Mouse (Mus musculus) frontal cortex, adult 2 months (tissue): Measurements from ENCODE around the gene Shb. TPM values are rescaled to one million over a fixed set of nuclear protein-coding genes. Genes with fewer than 3 reads are reported as not detected.
A peak's percentile ranks its signal among the peaks of the same experiment; 100 is the strongest.

ENCODE experiments used
- DNase-seq, 2 experiments: peaks; one replicate each; pipeline ENCODE4 v3.0.0; 2022; ENCODE audit warnings: low spot score in 1 of 2; ENCODE audit errors: extremely low spot score in 1 of 2
- polyA plus RNA-seq: library from polyadenylated mRNA; depleted of rRNA; stranded (reverse); fragments of >200 nt; gene quantifications from 2 replicates; pipeline ENCODE4 v1.2.3, GENCODE M21; 2012

Gene Shb
- polyA plus RNA-seq, 1 experiment: 16.0 TPM

- peak in 1 of 2 experiments; percentile 40 for DNase-seq
These were observed 105.4 kb downstream of the Shb start for GRCm38 (mm10) chr4:45426724-45427457.

DNA sequence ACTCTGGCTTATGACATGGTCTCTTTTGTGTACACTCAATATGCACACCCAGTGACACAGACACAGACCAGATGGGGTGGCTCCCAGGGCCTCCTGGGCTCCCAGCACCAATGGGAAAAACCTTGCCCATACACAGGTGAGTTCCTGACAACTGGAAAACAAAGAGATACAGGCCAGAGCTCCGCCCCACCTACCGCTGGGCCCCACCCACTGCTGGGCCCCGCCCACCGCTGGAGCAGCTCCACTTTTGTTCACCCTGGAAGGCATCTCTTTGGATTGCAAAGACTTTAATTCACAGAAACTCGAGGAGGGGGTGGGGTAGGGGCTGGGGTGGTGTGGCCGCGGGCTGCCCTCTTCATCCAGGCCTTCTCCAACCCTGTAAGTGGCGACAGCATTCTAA, 108.9 kb downstream of the Shb start:
- DNase-seq: no peak

DNA sequence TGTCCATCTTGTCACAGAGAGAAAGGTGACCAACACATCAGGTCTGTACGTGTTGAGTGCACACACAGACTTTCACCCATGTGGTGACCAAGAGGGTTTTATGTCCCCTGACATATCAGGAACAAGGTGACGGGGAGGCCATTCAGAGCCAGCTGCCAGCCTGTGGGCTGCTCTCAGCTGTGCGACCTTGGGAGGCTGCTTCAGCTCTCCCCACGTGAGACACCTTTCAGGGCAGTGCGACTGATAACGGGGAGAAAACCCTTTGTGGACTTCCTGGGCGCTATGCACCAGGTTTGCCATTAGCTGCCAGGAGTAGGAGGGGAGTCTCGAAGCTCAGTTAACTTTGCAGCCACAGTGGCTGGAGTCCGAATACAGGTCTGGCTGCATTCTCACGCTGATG, 109.6 kb downstream of the Shb start:
- DNase-seq: no peak

- DNase-seq: no peak
These were observed 110.6 kb downstream of the Shb start for GRCm38 (mm10) chr4:45421519-45422260.

- DNase-seq: no peak
These were observed 111.5 kb downstream of the Shb start for GRCm38 (mm10) chr4:45420733-45421132.

- no peak for DNase-seq
These were observed 113.2 kb downstream of the Shb start for GRCm38 (mm10) chr4:45419051-45419450.

DNA sequence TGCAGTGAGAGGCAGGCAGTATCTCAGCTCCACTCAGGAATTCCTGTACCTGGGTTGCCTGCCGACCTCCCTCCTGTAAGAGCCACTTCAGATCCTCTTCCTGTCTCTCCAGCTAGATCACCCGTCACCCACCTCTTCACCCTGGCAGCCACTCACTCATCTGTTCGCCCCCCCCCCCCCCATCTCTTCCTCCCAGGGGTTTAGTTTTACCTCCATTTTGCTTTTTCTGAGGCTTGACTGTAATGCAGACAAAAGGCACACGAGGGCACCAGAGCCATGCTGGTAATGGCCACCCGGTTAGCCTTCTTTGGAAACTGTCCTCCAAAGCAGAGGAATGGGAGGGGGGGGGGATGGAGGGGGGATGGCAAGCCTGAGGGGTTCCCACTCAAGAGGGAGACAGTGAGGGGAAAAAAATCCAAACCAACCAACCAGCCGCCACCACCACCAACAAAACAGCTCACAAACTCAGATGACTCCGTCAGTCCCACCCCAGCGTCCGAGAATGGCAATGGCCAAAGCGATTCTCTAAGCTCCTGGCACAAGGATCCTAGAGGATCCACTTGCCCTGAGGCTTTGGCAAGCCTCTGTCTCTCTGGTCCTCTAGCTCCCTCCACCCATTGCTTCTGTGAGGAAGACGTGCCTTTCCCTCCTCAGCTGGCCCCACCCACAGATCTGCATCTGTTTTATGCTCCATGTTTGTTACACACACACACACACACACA, 113.9 kb downstream of the Shb start:
- DNase-seq: peak; percentile 18 to 79

GRCm38 (mm10) chr4:45416314-45416713, 116.0 kb downstream of the Shb start:
- DNase-seq: no peak

GRCm38 (mm10) chr4:45413674-45414338, 118.5 kb downstream of the Shb start:
- DNase-seq: no peak

DNA sequence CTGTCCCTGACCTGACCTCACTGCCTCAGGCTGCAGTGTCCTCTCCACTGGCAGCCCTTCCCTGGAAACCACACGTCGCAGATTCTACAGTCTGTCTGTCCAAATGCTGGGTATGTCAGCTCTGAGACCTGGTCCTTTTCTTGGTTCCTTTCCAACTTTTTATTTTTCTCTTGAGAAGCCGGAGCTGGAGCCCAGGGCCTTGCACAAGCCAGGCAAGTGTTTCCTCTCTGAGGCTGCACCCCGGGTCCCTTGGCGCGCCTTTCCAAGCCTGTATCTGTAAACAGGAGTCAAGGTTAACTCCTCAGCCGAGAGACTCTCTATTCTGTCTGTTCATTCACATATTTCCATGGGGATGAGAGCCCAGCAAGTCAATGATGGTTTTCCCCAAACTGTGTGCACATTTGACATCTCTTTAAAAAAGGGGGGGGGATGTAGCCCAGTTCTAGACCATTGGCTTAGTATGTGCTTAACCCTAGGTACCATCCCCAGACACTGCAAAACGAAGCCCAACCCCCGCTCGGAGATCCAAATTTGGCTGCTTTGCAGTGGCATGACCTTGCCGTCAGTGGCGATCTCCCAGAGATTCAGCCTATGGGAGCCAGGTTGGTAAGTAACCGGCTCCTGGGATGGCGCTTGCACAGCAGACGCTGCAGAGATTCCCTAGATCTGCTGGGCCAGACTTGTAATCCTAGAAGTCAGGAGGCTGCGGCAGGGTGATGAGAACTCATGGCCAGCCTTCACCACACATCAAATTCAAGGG, 119.7 kb downstream of the Shb start:
- no peak for DNase-seq

DNA sequence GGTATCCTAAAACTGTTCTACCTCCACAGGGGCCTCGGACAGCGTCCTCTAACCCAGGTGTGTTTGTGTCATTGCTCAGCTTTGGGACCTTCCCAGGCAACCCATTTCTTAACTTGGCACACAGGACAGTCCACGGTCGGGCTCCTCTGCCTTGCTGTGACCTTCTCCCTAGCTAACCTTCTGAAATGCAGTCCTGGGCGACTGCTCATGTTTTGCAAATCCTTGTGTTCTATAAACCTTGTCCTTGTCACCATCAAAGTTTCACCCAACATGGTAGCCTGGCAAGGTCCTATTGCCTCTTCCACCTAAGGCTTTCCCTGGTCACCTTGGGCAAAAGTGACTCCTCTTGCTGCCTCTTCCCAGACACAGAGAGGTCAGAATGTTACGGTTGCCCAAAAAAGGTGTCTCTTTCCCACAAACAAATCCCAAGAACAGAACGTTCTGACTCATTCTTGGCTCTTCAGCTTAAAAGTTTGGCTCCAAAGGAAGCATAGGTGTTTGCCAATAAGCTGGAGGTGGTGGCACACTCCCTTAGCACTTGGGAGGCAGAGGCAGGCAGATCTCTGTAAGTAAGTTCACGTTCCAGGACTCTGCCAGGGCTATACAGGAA, 121.0 kb downstream of the Shb start:
- DNase-seq: no peak

- DNase-seq: peak in 1 of 2 experiments; percentile 53
These were observed 123.0 kb downstream of the Shb start for GRCm38 (mm10) chr4:45409270-45409669.

- peak; percentile 78 to 87 for DNase-seq
These were observed 123.7 kb downstream of the Shb start, which contains the start of gene Slc25a51 for GRCm38 (mm10) chr4:45408427-45409132. Gene Slc25a51 (minus strand): TSS chr4:45408766.

DNA sequence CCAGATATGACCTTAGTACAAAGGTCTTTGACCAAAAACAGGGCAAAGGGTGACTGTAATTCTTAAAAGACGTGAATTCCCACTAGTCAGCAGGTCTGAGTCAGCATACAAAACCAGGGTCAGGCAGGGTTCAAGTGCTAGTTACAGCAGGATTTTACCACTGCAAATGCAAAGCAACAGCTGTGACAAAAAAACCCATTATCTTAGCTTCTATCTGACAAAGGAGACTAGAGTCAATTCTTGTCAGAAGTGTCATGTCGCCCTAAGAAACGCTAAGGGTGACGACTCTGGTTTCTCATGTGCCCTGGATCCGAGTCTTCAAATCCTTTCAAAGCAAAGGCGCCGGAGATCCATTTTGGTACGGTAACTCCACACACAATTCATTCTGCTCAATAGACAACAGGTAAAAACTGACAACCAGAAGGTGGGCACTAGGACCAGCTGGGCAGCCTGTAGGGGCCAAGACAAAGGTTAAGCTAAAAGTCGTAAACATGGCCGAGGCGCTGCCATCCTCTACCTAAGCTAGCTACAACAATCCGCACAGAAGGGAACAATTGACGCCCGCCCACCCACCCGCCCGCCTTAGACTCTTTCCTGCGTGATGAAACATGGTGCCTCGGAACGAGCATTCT, 124.5 kb downstream of the Shb start:
- peak in 1 of 2 experiments; percentile 13 for DNase-seq

GRCm38 (mm10) chr4:45407001-45407702, 125.1 kb downstream of the Shb start:
- no peak for DNase-seq

GRCm38 (mm10) chr4:45406397-45406796, 125.9 kb downstream of the Shb start:
- DNase-seq: no peak

DNA sequence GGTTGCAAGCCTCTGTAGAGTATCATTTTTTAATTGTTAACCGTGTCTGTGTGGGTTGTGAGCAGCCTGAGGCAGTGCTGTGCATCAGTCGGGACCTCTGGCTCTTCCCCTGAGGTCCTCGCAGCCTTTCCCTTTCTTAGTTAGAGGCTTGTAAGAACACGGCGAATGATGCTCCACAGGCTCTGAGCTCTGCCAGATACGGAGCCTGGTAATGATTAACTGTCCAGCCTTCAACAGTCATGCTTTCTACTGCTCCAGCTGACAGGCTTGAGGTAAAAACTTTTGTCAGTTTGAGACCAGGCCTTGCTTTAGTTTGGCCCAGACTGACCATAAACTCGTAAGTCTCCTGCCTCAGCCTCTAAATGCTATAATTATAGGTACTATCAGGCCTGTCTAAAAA, 127.0 kb downstream of the Shb start:
- no peak for DNase-seq

DNA sequence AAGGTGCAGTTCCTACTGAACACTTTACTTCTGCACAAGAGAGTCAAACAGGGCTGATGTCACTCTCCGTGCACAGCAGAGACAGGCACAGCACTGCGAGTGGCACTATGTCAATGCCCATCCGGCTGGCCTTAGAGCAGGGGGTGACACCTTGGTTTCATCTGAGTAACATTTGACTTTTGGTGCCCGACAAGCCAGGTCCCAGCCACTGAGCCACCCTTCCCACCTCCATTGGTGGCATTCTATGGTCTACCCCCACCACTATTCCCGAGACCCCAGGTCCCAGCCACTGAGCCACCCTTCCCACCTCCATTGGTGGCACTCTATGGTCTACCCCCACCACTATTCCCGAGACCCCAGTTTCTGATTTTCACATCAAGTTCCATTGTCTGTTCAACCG, 128.2 kb downstream of the Shb start:
- no peak for DNase-seq
